Mouse (Mus musculus) cerebellum, adult (tissue): ENCODE measurements at regions not wholly inside any gene's neighbourhood (a gene's known extent, or its start where the extent isn't known, plus 50 kb on each side); places are given as distances from the start of the nearest gene placed in this dataset.

Experiments
- ATAC-seq: cut with Nextera tagmentation; 2 replicates; pipeline ENCODE4 v1.9.2; 2017; ENCODE audit warnings: mild to moderate bottlenecking, moderate library complexity, mixed read lengths; ENCODE audit not compliant: insufficient number of reproducible peaks, low FRiP score, low TSS enrichment

GRCm38 (mm10) chr7:136137831-136138602 is 421.9 kb upstream of the Mki67 start:
- ATAC-seq, result no peak

- ATAC-seq, result no peak
Measured at GRCm38 (mm10) chr7:136142832-136143231, 426.7 kb upstream of the Mki67 start.

- no peak for ATAC-seq
Measured at GRCm38 (mm10) chr7:136150196-136150595, 434.0 kb upstream of the Mki67 start.

GRCm38 (mm10) chr7:136151301-136151930 is 435.3 kb upstream of the Mki67 start:
- ATAC-seq, result no peak

- no peak for ATAC-seq
Measured at GRCm38 (mm10) chr7:136152470-136152869, 436.3 kb upstream of the Mki67 start.

GRCm38 (mm10) chr7:136153621-136154020 is 437.5 kb upstream of the Mki67 start:
- ATAC-seq, result no peak

GRCm38 (mm10) chr7:136159136-136159535 is 443.0 kb upstream of the Mki67 start:
- ATAC-seq, result no peak

- no peak for ATAC-seq
Measured at GRCm38 (mm10) chr7:136161526-136161925, 445.4 kb upstream of the Mki67 start.

GRCm38 (mm10) chr7:136164834-136165233 is 448.7 kb upstream of the Mki67 start:
- no peak for ATAC-seq

GRCm38 (mm10) chr7:136169261-136169660 is 453.1 kb upstream of the Mki67 start:
- ATAC-seq, result no peak

GRCm38 (mm10) chr7:136176373-136176772 is 460.2 kb upstream of the Mki67 start:
- no peak for ATAC-seq

GRCm38 (mm10) chr7:136180996-136181395 is 464.8 kb upstream of the Mki67 start:
- ATAC-seq, result no peak

- no peak for ATAC-seq
Measured at GRCm38 (mm10) chr7:136182101-136182500, 465.9 kb upstream of the Mki67 start.

- ATAC-seq, result no peak
Measured at GRCm38 (mm10) chr7:136196424-136197160, 480.4 kb upstream of the Mki67 start.

- ATAC-seq, result no peak
Measured at GRCm38 (mm10) chr7:136208879-136209278, 492.7 kb upstream of the Mki67 start.

- no peak for ATAC-seq
Measured at GRCm38 (mm10) chr7:136209299-136210171, 493.4 kb upstream of the Mki67 start.

- ATAC-seq, result no peak
Measured at GRCm38 (mm10) chr7:136212492-136212891, 496.3 kb upstream of the Mki67 start.

GRCm38 (mm10) chr7:136213057-136213961 is 497.1 kb upstream of the Mki67 start:
- ATAC-seq, result no peak

GRCm38 (mm10) chr7:136213962-136214308 is 497.8 kb upstream of the Mki67 start:
- no peak for ATAC-seq
